In the genomic region with DNA sequence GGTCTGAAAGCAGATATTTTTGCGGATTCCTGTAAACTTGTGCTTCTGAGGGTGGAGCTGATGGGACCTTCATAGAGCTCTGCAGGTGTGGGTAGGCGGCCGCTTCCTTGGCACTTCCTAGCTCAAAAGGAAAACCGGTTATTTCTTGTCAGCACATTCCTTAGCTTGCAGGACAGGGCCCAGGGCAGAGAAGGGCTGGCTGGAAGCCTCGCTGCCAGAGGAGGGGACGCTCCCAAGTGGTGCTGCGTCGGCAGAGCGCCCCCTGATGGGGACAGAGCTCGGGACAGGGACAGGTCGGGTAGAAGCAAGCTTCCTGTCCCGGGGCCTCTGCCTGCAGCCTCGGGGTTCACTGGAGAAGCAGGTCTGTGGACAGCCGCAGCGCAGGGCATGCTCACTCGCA, we compare ENCODE assay signal across 9 mouse cellular contexts. TPM values are rescaled to one million over a fixed set of nuclear protein-coding genes. Genes with fewer than 3 reads are reported as not detected.
A peak's percentile ranks its signal among the peaks of the same experiment; 100 is the strongest.
DNase-seq lines count a peak whose midpoint lies in the region; ATAC-seq and TF ChIP-seq lines count a peak whose summit lies in the region.
"Had no signal": no experiment of that assay in that cellular context is flagged by ENCODE, and none has a peak within 500 bp of the region (broad histone marks: within the 10 kb centered on the region; RNA-seq: fewer than 3 reads in every experiment).

No protein-coding gene starts in this region.

- no peak overlapping the region for H3K27ac ChIP-seq in left cerebral cortex, adult 2 months
- H3K27ac ChIP-seq in forebrain, embryonic 13.5 days = peak overlapping the region; percentile 77
- no peak overlapping the region for H3K27ac ChIP-seq in kidney, embryonic 15.5 days
- H3K27ac ChIP-seq: macrophage had no signal

- peak overlapping the region; percentile 21; the same call in 1 of the 2 replicates for H3K9ac ChIP-seq in forebrain, embryonic 13.5 days
- H3K9ac ChIP-seq in kidney, embryonic 15.5 days = no peak overlapping the region

- H3K4me3 ChIP-seq in left cerebral cortex, adult 2 months = no peak overlapping the region
- no peak overlapping the region for H3K4me3 ChIP-seq in forebrain, embryonic 13.5 days
- H3K4me3 ChIP-seq in kidney, embryonic 15.5 days (replicated peaks) = no peak overlapping the region

- H3K4me2 ChIP-seq in forebrain, embryonic 13.5 days = peak overlapping the region; percentile 7; the same call in 1 of the 2 replicates
- no peak overlapping the region for H3K4me2 ChIP-seq in kidney, embryonic 15.5 days

- peak in 1 of 2 experiments; percentile 33 for DNase-seq in left cerebral cortex, adult 2 months (ENCODE audit: extremely low spot score in 1 of 2, low spot score in 2 of 2)
- DNase-seq in left cerebral cortex, adult 8-10 months (ENCODE audit: low spot score in 2 of 2) = no peak
- peak; percentile 42 to 60 for DNase-seq in adrenal gland, postnatal 36 days
- peak; percentile 80 to 88 for DNase-seq in lung, postnatal 4 days
- DNase-seq in thymus, postnatal 36 days = peak; percentile 14 to 33

- 29% methylated on average over 16 of the region's 16 CpGs for WGBS in forebrain, embryonic 13.5 days
- 27% methylated on average over 16 of the region's 16 CpGs for WGBS in kidney, embryonic 15.5 days

- peak; percentile 37 for TF ChIP-seq CTCF in left cerebral cortex, adult 2 months (IDR thresholded peaks at IDR 0.05)

- H3K36me3 ChIP-seq in forebrain, embryonic 13.5 days (ENCODE audit: poor library complexity, severe bottlenecking) = peaks cover 9% of the 10 kb centered on the region
- H3K36me3 ChIP-seq in kidney, embryonic 15.5 days = no peaks in the 10 kb centered on the region

- H3K4me1 ChIP-seq in forebrain, embryonic 13.5 days = peaks cover 24% of the 10 kb centered on the region
- 0 out of 2 replicates have a peak, but pooled peaks cover 3% of the 10 kb centered on the region for H3K4me1 ChIP-seq in kidney, embryonic 15.5 days

- no peaks in the 10 kb centered on the region for H3K9me3 ChIP-seq in forebrain, embryonic 13.5 days (replicated peaks)
- no peaks in the 10 kb centered on the region for H3K9me3 ChIP-seq in kidney, embryonic 15.5 days (replicated peaks)

- no peaks in the 10 kb centered on the region for H3K27me3 ChIP-seq in forebrain, embryonic 13.5 days
- no peaks in the 10 kb centered on the region for H3K27me3 ChIP-seq in kidney, embryonic 15.5 days

- intact Hi-C loops in left cerebral cortex, adult 2 months (cut with DNase I) = no loop called here

- ATAC-seq in forebrain, embryonic 13.5 days = peak; percentile 65; the same call in 1 of the 2 replicates
- peak; percentile 54; the same call in 1 of the 2 replicates for ATAC-seq in kidney, embryonic 15.5 days (replicated peaks; ENCODE audit: low FRiP score)
- no peak for ATAC-seq in granulocyte monocyte progenitor cell, adult 5-6 weeks (replicated peaks; ENCODE audit: poor library complexity, severe bottlenecking)

RNA-seq across cellular contexts. Expression of a gene that starts 6.2 kb away (rescaled TPM):
- total RNA-seq in left cerebral cortex, adult 2 months (2021) = not detected
- not detected for total RNA-seq in left cerebral cortex, adult 8-10 months (2022)
- total RNA-seq in adrenal gland, postnatal 36 days (2021) = not detected
- 0.43 TPM in 1 of 2 replicates, not detected in the other for polyA plus RNA-seq in forebrain, embryonic 13.5 days (2015; fragmentation: Nextera tagmentation; extraction: Ambion mirVana)
- 0.39 and 0.44 TPM in 2 replicates for polyA plus RNA-seq in kidney, embryonic 15.5 days (2015; fragmentation: Nextera tagmentation; extraction: Ambion mirVana)
- not detected in 2 replicates for total RNA-seq in granulocyte monocyte progenitor cell, adult 5-6 weeks (2014; fragmentation: Nextera tagmentation)
- total RNA-seq in granulocyte monocyte progenitor cell, adult 5-6 weeks (2017) = not detected in 2 replicates
- polyA plus RNA-seq: macrophage had no signal

RNA-seq across cellular contexts. Expression of a gene that starts 28.1 kb away (rescaled TPM):
- total RNA-seq in left cerebral cortex, adult 2 months (2021) = 100 to 1,000 TPM; 169 to 173 TPM
- 100 to 1,000 TPM; 161 to 172 (median 163) TPM for total RNA-seq in left cerebral cortex, adult 8-10 months (2022)
- 100 to 1,000 TPM in 1 of 2 experiments, 10 to 100 TPM in 1; 93.8 to 116 TPM for total RNA-seq in adrenal gland, postnatal 36 days (2021)
- 80.5 and 95.8 TPM in 2 replicates for polyA plus RNA-seq in forebrain, embryonic 13.5 days (2015; fragmentation: Nextera tagmentation; extraction: Ambion mirVana)
- polyA plus RNA-seq in kidney, embryonic 15.5 days (2015; fragmentation: Nextera tagmentation; extraction: Ambion mirVana) = 70.8 and 71.3 TPM in 2 replicates
- 55.5 and 60.2 TPM in 2 replicates for total RNA-seq in granulocyte monocyte progenitor cell, adult 5-6 weeks (2014; fragmentation: Nextera tagmentation)
- total RNA-seq in granulocyte monocyte progenitor cell, adult 5-6 weeks (2017) = 66.3 and 78.2 TPM in 2 replicates

RNA-seq across cellular contexts. Expression of a gene that starts 32.3 kb away (rescaled TPM):
- 10 to 100 TPM; 17.4 to 17.8 TPM for total RNA-seq in left cerebral cortex, adult 2 months (2021)
- 10 to 100 TPM; 17.3 to 19.4 (median 18.7) TPM for total RNA-seq in left cerebral cortex, adult 8-10 months (2022)
- 10 to 100 TPM; 18.8 to 24.7 TPM for total RNA-seq in adrenal gland, postnatal 36 days (2021)
- 6.9 and 7.0 TPM in 2 replicates for polyA plus RNA-seq in forebrain, embryonic 13.5 days (2015; fragmentation: Nextera tagmentation; extraction: Ambion mirVana)
- 5.2 and 6.3 TPM in 2 replicates for polyA plus RNA-seq in kidney, embryonic 15.5 days (2015; fragmentation: Nextera tagmentation; extraction: Ambion mirVana)
- total RNA-seq in granulocyte monocyte progenitor cell, adult 5-6 weeks (2014; fragmentation: Nextera tagmentation) = 7.7 and 7.8 TPM in 2 replicates
- 7.6 and 10.9 TPM in 2 replicates for total RNA-seq in granulocyte monocyte progenitor cell, adult 5-6 weeks (2017)

RNA-seq across cellular contexts. Expression of a gene that starts 47.8 kb away (rescaled TPM):
- 1 to 10 TPM; 5.0 to 5.8 TPM for total RNA-seq in left cerebral cortex, adult 2 months (2021)
- total RNA-seq in left cerebral cortex, adult 8-10 months (2022) = 1 to 10 TPM; 5.1 to 5.7 (median 5.5) TPM
- 1 to 10 TPM; 5.4 to 9.8 TPM for total RNA-seq in adrenal gland, postnatal 36 days (2021)
- 4.2 and 5.7 TPM in 2 replicates for polyA plus RNA-seq in forebrain, embryonic 13.5 days (2015; fragmentation: Nextera tagmentation; extraction: Ambion mirVana)
- 5.0 TPM in 2 replicates for polyA plus RNA-seq in kidney, embryonic 15.5 days (2015; fragmentation: Nextera tagmentation; extraction: Ambion mirVana)
- total RNA-seq in granulocyte monocyte progenitor cell, adult 5-6 weeks (2014; fragmentation: Nextera tagmentation) = 2.6 and 3.1 TPM in 2 replicates
- total RNA-seq in granulocyte monocyte progenitor cell, adult 5-6 weeks (2017) = 0.93 and 2.3 TPM in 2 replicates

Comparison
In these comparisons a context has a peak if more than half of its experiments do, and no peak if none do; other contexts are left out.
1. DNase-seq: peak in adrenal gland, postnatal 36 days (2 of 2), lung, postnatal 4 days (2 of 2) and thymus, postnatal 36 days (2 of 2); none in left cerebral cortex, adult 8-10 months (0 of 2).